Mouse (Mus musculus) layer of hippocampus, adult 11-12 months (tissue): ENCODE measurements at regions not wholly inside any gene's neighbourhood (a gene's known extent, or its start where the extent isn't known, plus 50 kb on each side); places are given as distances from the start of the nearest gene placed in this dataset.

Experiments
- DNase-seq: peaks from one replicate; pipeline ENCODE4 v3.0.0; 2022; ENCODE audit warnings: low spot score

DNA sequence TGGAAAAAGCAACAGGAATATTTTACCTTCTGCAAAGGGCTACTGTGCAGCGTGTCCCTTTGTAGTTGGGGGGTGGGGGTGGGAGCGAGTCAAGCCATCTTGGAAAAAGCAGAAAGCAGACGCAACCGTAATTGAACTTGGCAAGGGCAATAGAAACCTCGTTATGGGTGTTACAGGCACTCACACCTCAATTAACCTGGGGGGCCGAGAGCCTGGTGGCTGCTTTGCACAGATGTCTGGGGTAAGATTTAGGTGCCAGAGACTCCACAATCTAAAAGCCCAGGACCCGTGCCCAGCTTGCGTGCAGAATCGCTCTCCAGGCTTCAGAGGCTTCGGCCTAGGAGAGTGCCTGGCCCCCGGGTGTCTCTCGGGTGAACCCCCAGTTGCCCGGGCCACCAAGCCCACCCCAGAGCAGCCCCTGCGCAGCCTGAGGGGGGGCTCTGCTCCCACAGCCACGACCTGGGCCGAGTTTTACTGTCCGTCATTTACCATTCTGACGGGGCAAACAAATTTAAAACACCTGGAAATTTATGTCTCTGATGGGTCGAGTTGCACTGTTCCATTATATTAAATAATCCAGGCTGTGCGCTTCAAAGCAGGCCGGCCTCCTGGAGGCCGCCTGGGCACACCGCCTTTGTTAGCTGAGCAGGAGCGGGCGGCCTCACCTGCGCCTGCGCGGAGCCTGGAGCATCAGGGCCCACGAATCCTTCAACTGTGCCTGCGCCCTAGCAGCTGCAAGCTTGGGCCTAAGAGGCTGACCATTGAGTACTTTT lies 212.4 kb downstream of the Srbd1 start:
- DNase-seq: no peak

DNA sequence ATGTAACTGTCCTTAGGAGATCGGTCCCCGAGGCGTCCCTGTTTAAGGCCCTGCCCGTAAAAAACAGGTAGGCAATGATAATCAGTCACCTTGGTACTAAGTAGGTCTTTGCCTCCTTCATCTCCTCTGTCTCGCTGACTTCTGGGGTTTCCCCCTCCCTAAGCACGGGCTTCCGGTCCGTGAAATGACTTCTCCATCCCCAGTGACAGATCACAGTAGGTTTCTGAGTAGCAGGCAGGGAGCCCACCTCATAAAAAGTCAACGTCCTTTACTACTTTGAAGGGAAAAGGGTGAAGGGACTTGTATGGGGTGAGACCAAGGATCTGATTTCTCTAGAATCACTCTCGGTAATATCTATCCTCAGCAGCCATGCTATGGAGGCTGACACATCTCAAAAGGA lies 213.0 kb downstream of the Srbd1 start:
- DNase-seq: no peak

DNA sequence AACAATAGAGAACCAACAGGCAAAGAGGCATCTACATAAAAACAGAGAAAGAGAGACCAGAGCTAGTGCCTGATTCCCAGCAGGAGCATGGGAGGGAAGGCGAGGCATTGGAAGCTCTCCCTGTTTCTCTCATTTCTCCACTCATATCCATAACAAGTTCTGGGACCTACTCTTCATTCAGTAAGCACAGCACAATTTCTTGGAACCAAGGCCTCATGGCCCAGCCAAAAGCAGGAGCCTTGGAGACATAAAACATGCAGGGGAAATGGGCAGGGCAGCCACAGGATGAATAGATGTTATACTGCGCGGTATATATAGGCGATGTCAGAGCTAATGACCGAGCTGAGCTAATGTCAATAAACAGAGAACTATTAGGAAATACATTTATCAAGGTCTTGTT lies 214.2 kb downstream of the Srbd1 start:
- DNase-seq: no peak

DNA sequence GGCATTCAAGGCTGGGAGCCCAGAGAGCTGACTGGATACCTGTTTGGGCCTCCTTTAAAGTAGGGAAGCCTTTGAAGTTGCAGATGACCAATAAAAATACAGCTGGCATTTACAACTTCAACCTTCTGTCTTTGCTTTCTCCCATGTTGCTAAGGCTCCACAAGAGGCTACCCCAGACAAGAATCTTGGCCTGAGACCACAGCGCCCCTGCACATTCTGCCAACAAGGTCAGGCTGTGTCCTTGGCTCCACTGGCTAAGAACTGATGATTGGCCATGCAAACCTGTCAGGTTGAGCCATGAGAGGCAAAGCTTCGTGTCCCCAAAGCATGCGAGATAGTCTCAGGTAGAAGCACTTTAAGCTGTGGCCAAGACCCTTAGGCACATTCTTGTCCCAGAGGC lies 214.6 kb downstream of the Srbd1 start:
- no peak for DNase-seq

DNA sequence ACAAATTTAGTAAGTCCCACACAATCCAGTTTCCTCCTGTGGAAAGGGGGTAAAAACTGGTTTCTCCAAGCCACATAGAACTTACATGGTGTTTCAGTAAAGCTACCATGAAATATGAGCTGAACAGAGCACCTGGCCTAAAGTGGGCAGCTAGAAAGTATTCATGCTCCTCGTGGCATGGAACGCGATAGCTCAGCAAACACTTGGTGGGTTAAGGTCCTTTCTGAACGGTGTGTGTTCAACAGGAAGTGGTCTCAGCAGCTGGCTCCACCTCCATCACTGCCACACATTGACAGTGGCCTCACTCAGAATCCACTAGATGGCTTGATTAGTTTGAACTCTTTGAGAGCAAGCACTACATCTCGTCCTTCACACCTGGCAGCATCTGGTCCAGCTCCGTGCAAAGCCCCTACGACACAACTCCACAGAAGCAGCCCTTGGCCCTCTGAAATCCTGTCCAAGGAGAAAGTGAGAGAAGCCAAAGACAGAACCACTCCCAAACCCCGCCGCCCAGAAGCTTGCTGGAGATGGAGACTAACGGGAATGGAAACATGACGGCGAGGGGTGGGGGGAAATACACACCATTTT lies 215.2 kb downstream of the Srbd1 start:
- DNase-seq: no peak

DNA sequence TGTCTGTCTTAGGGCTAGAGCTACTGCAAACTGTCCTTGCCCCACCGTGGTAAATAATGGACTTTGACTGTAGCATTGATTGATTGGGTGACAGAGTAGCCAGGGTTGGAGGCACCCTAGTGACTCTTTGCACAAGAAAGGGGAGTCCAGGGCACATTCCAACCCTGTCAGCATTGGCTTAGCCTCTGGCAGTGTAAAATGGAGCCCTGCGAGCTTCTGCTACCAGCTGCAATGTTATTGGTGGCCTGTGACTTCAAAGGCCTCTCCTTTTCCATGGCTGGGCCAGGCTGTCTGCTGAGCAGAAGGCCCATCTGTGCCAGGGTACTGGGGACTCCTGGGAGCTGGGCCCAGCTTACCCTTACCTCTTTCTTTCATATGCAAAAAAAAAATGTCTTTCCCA lies 216.4 kb downstream of the Srbd1 start:
- no peak for DNase-seq

DNA sequence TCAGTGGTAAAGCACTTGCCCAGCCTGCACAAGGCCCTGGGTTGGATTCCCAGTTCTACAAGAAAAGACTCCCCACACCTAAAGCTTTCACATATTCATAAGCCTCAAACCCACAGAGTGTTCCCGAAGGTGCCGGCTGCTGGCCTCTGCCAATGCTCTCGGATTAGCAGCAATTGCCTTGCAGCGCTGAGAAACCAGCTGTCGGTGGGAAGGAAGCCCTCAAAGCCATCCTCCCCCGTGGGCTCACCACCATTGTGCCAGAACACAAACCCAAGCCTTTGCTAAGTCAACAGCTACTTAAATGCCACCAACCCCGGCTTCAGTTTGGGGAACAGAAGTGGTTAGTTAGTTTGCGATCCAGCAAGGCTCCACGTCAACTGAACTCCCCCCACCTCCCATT lies 217.7 kb downstream of the Srbd1 start:
- no peak for DNase-seq

DNA sequence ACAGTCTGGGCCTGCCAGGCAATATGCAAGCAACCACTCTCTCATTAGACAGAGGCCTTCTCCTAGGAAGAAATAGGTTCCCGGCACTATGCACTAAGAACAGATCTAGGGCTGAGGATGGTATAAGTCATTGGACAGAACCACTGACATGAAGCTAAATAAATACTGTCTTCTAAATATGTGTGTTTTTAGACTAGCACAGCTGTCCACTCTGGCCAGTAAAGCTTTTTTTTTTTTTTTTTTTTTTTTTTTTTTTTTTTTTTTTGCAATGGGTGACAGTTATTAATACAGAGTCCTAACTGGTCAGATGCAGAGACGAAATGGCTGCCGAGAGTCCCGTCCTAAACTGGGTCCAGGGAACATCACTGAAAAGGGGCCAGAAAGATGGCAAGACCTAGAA lies 218.9 kb downstream of the Srbd1 start:
- no peak for DNase-seq

DNA sequence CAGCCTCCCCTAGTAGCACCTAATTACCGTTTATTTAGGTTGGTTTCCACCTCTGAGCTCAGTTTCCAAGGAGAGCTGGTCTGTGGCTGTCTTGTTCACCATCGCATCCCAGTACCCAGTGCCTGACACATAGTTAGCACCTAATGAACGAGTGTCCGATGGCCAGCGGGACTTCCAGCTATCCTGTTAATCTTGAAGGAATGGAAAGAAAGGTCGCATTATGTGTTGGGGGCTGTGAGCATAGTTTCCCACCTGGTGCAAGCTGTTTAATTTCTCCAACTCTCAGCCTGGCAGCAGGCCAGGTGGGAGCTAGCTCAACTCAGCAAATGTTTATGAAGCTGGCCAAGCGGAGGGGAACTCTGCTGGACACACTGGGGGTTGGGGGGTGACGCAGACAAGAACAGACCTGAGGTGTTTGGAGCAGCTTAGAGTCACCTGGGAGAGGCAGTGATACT lies 223.7 kb downstream of the Srbd1 start:
- no peak for DNase-seq

DNA sequence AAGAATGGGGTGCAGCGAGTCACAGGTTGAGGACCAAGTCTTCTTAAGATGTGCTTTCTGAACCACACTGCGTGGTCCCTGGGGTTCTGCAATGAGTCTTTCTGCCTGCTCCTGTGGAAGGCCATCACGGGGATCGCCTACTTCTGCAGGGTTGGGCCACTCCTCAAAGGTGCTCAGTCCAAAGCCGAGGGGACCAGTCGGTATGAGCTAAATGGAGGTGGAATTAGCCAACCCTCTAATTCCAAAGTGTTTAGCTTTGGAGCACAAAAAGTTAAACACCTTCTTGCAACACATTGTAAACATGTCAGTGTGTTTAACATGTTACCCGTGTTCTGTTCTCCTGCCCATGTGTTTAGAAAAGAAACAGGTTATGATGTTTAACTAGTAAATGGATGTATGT lies 225.1 kb downstream of the Srbd1 start:
- DNase-seq: no peak

DNA sequence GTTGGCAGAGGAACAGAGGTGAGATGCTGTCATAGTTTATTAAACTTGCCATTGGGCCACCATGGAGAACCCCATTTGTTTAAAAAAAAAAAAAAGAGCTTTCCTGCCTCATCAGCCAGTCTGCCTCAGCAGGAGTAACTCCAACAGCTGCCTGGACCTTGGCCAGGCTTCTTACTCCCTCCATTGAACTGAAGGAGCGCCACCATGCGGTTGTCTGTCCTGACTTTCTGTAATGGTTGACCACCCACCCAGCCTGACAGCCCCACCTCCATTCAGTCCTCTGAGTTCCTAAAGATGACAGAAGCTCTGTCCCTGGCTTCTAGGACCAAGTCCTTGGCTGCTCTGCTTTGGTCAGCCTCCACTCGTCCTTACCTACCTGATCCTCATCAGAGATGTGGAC lies 227.8 kb upstream of the Six2 start:
- no peak for DNase-seq

DNA sequence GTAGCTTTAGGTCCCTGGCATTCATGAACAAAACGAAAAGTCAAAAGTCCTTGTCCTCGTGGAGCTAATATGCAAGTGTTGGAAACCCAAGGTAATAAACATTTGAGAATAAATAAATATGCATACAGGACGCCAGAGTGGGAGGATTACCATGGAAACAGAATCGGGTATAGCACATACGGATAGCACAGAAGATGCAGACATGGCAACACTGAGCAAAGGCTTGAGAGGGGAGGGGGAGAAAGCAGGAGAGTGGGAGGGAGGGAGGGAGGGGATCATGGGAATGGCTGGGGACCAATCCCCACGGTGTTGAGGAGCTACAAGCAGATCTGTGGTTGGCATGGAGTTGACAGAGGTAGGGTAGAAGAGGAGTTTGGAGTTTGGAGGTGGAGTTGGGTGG lies 226.0 kb upstream of the Six2 start:
- DNase-seq: no peak

DNA sequence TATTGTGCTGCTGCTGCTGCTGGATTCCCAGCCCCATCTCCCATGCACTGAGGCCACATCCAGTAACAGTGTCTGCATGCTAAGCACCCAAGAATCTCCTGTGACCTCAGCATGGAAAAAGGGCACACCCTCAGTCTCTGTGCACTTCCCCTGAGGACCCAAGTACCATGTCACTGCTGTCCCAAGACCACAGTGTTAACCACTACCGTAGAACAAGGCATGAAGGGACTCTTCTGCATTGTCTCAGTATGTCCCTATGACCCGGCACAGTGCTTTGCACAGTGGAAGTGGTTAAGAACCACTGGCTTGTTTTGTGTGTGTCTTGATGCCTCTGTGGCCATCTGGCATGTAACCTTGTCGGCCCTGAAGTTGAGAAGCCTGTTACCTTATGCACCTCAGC lies 220.6 kb upstream of the Six2 start:
- DNase-seq: no peak

DNA sequence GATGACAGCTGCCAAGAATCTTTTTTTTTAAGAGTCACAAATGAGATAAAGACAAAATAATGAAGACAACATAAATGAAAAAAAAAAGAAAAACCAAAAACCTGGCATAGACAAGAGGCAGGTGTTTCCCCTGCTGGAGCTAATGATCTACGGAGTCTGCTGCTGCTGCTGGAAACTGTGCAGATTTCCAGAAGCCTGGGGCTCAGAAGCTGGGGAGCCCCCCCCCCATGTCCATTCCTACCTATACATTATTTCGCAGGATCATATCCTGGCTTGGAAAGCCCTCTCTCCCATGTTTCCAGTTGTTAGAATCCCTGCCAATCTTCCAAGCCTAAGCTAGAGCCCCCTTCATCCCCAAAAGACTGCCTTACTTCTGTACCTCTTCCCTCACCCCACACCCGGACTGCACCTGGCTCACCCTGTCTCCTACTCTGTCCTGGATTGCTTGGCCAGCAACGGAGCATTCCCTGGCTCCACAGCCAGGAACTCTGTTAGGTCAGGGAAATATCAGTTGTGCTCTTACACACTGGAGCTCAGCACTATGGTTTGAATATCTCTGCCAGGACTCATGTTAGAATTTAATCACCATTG lies 218.6 kb upstream of the Six2 start:
- no peak for DNase-seq

DNA sequence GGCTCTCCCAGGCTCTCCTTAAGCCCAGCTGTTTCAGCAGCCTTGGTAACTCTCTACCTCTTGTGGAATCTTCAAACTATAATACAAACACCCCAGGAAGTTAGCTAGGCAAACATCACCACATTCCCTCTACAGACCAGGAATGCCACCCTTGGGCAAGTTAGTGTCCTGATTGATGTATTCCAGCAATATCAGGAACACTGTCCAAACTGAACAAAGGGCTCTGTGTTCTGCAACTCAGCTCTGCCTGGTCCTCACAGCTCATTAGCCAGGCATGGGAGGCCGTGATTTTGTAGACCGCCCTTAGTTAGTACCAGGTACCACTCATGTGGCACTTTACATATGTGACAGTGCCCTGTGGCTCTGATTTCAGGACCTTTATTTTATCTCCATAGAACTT lies 214.5 kb upstream of the Six2 start:
- no peak for DNase-seq

DNA sequence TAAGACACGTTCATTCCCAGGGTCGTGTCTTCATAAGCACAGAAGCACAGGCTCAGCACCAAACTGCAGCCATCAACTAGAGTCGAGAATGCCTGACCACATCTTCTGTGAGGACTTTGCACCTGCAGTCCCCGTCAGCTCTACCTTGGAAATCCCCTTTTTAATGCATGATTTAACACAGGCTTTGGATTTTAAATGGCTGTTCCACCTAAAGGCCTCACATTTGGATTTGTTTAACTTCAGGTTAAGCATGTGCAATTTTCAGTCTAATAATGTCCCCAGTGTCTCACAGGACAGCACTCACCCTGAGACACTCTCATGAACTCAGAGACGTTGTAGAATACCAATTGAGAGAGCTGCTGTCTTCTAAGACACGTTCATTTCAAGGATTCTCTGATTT lies 211.0 kb upstream of the Six2 start:
- DNase-seq: no peak

DNA sequence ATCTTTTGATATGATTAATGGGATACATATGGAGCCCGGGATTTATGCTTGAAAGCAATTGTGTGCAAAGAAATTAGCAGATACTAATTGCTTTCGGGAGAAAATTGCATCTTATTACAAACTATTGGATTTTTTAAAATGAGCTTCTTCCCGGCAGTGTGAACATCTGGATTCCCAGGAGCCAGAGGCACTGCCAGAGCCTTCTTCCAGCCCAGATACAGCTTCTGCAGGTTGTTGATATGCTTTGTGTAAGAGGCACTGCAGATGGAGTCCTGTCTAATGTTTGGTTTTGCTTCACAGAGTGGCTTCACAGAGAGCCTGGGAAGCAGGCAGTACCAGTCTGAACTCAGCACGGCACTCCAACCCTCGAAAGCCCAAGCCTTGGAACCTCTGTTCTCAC lies 207.9 kb upstream of the Six2 start:
- DNase-seq: no peak

DNA sequence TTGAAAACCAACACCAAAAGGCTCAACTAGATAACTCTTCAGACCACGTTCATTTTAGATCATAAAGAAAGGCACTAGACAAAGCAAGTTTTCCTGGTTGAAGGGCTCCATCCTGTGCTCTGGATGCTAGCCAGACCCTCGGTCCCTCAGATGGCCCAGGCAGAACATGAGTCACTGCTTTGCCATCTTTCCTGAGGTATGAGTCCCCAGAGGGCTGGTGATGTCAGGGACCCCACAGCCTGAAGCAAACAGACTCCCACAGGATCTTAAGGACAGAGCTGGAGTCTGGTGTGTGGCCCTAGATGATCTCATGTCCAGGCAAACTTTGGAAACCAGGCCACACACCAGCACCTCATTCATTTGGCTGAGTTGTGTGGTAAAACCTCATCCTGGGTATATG lies 203.2 kb upstream of the Six2 start:
- no peak for DNase-seq

DNA sequence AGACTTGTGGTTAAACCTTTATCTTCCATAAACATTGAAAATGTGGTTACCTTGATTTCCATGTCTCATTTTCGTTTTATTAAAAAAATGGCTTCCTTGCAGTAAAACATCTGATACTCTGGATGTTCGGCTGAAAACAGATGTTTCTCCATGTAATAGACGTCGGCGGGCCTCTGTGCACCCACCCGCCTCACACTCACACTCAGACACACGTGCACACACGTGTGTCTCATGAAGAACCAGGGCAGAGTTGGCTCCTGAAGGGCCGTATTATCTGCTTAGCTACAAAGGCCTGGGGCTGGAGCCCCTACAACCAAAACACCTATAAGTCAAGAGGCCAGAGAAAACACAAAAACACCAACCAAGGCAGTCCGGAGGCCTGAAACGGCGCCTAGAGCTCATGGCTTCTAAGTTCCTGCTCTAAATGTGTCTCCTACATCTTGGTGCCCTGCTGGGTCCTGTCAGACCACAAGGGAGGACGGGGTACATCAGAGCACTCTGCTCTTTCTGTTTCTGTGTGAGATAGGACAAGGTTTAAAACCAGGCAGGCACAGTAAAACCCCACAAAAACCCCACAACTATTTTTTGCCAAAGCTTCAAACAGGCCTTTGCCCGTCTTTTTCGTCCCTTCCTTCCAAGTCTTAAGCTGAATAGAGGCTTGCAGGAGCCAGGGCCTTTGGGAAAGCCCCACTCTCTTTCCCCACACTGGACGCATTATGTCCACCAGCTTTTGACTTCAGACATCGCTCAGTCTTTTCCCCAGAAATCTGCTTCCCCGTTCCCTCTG lies 201.9 kb upstream of the Six2 start:
- no peak for DNase-seq

DNA sequence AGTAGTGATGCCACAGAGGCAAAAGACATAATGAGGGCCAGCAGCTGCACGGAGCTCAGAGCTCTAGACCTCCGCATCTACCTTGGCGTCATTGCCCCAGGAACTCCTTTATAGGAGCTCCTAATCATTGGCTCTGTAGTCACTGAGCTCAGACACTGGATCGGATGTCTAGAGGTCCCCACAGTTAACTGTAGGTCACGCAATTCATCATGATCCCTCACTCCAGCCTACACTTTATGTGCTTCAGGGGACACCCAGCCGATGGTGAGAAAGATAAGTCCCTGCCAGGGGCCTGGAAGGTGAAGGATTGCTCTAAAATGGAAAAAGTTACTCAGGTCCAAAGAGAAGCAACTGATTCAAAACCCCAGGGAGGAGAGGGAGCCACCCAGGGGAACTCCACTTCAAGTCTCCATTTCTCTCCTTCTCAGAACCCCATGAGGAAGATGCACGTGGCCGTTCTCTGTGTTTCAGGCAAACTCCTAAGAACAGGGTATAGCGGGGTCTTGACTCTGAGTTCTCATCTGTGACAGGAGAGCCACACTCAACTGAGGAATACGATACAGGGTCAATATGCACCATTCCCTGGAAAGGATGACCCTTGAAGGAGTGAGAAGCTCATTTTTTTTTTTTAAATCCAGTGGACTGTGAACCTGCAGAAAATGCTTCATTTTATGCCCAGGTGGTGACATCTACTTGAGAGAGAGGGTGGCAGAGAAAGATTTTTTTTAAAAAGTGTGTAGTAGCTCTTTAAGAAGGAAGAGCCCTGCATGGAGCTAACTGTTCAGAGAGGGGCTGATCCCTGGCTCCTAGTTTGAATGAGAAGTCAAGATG lies 200.7 kb upstream of the Six2 start:
- DNase-seq: no peak

DNA sequence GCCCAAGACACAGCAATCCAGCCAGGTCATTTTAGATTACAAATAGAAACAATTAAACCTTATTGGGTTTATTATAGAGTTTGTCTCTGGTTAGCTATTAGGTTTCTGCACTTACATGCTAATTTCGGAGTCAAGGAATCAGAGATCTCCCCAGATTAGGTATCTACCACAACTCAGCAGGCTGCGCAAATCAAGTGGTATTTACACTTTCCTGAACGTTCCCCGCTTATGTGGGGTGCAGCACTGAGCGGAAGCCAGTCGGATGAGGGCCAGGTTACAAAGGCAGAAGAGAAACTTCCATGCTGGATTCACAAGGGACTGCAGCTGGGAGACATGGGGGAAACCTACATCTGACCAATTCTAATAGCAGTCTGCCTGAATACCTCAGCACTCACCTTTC lies 198.6 kb upstream of the Six2 start:
- DNase-seq: no peak

DNA sequence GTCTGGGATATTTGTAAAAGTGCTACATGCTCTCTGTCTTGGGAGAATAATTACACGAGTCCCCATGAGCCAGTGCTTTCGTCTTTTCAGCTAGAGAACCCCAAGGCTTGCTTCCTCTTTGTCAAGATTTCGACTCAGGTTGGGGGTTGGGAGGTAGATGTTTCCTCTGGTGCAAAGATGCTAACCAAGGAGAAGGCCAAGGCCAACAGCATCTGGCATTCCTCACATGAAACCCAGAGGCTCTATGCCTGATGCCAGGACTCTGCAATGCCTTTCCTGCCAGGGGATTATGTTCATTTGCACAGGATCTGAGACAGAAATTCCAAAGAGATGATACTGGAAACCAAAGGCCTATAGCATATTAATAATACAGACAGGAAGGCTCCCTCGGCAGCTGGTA lies 198.2 kb upstream of the Six2 start:
- DNase-seq: no peak
